Mouse (Mus musculus) frontal cortex, adult (tissue): ENCODE data around the gene Dnmbp.
"Not testable (repeated sequence)": the region's sequence is repeated elsewhere in the genome, so short reads cannot be mapped to it uniquely, and the experiment has no call there.

Experiments
- ATAC-seq: cut with Nextera tagmentation; 2 replicates; pipeline ENCODE4 v1.9.2; 2017; ENCODE audit warnings: mild to moderate bottlenecking, moderate library complexity, mixed read lengths; ENCODE audit not compliant: low TSS enrichment

The Dnmbp gene

DNA sequence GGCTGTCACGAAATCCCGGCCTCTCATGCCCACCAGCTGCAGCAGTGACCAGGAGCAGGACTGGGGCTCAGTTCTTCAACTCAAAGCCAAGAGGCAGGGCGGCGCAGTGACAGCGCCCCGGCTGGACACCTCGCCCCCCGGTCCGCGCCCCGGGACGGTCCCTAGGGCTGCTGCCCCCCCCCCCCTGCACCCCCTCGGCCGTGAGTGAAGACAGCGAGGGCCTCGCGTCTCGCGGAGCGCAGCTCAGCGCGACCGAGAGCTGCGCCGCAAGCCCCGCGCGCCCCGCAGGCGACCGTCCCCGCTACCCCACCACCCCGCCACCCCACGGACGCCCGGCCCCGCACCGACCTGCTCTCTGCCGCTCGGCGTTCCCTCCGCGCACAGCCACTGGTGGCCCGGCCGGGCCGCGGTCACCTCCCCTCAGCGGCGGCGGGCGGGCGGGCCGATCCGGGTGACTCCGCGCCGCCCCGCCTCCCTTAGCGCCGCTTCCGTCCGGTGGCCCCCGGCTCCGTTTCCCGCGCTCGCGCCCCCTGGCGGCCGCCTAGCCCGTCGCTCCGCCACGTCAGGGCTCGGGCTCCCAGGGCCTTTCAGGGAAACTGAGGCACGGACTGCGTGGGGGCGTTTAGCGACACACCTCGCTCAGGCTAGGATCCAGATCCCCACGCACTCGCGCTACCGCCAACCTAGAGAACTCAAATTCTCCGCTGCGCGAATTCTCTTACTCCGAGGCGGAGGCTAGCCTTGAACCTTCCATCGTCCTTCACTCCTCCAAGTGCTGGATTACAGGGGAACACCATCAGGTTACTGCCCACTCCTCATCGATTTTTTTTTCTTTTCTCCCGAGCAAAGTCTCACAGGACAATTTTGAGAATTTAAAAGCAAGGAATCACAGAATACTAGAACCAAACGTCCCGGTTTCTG lies at the start of gene Dnmbp:
TSS of gene Dnmbp (minus strand) at position 423 of the 921 bp plus-strand sequence.
- ATAC-seq = peak; percentile 86

DNA sequence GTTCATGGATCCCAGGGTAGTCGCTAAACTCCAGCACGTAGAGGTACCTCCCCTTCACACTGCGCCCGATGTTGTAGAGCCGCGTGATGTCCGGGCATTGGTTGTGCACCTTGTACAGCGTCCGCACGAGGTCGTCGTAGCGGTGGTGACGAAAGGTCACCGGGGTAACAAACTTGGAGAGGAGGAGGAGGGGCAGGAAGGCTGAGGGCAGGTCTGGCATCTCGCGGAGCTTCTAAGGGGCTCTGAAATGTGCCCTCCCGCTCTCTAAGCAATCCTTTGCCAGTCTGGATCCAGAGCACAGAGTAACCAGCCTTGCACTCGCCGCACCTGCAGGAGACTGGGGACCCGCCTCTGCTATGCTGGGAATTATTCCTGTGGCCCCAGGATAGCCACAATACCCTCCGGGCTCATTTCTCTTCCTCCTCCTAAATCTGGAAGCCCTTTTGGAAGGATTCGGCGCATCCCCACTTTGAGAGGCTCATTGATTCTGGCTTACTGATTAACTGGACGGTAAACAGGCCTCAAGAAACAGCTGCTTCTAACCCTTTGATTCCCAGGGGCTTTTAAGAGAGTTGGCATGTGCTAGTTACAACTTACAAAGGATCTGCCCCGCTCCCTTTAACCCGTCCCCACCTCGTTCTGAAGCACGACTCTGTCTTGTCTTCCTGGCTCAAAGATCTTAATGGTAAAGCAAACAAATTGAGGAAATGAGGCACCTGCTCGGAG lies 46.2 kb upstream of the Dnmbp start, which contains the start of gene Cpn1:
TSS of gene Cpn1 (minus strand) at position 488 of the 726 bp plus-strand sequence.
- ATAC-seq = no peak

DNA sequence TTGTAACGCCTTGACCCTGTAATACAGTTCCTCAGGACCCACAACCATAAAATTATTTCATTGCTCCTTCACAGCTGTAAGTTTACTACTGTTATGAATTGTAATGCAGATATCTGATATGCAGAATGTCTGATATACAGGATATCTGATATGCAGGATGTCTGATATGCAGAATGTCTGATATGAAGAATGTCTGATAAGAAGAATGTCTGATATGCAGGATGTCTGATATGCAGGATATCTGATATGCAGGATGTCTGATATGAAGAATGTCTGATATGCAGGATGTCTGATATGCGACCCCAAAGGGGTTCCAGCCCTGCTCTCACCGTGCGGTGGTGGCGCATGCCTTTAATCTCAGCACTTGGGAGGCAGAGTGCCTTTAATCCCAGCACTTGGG lies 42.0 kb upstream of the Dnmbp start:
- ATAC-seq = no peak

DNA sequence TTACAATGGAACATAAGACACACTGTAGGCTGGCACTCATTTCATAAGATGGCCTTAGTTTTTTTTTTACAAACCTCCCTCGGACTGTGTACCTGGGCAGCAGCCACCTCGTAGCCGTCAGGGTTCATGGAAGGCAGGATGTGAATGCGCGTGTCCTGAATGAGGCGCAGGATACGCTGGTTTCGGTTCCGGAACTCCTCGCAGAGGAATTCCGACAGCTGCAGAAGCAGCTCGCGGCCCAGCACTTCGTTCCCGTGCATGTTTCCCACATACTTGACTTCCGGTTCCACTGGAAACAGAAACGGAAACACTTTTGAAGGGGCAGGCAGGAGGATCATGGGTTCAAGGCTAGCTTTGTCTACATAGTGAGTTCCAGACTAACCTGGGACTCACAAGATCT lies 40.7 kb upstream of the Dnmbp start:
- no peak for ATAC-seq

DNA sequence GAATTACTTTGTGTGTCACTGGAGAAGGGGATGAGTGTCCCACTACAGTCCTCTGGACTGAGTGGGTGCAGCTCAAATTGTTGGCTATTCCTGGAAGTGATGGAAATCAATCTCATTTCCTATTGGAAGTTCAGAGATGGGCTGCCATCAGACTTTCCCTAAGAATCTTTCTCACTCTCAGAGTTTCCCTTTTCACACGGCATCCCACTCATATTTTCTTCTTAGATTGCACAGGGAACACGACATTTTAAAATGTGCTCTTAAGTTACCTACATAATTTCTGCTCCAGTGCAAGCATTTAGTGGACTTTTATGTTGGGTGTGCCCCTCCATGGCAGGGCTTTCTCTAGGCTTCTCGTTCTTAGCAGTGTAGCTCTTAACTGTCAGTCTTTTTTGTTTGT lies 37.8 kb upstream of the Dnmbp start:
- peak; percentile 78; the same call in 1 of the 2 replicates for ATAC-seq

DNA sequence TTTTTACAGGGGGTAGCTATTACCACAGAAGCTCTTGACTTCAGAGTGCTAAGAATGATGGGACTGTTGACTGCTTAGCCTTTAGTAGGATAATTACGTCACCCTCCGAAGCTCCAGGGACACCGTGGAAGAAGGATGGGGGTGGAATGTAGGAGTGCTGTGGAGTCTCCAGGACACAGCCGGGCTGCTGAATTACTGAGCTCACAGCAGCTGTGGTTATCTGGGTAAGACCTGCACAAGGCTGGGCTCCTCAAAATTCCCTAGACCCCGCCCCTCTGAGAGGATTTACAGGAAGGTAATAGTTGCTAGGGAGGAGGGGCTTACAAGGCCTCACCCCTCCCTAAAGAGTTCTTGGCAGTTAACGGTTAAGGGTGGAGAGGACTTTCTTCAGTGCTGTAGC lies 36.7 kb upstream of the Dnmbp start:
- peak; percentile 55; the same call in 1 of the 2 replicates for ATAC-seq

DNA sequence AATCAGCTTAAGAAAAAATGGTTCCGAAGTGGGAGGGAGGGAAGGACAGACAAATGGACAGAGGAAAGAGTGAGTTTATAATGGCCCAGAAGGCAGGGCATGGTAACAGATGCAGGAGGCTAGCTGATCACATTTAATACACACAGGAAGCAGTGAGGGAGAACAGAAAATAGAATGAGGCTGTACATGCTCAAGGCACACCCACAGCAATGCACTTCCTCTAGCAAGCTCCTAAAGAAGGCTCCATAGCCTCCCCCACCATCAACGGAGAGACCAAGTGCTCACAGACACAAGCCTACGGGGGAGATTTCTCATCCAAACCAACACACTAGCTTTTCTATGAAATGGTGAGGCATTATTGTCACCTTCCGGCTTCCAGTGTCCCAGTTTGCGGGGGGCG lies 34.2 kb upstream of the Dnmbp start:
- ATAC-seq = peak; percentile 56; the same call in 1 of the 2 replicates

DNA sequence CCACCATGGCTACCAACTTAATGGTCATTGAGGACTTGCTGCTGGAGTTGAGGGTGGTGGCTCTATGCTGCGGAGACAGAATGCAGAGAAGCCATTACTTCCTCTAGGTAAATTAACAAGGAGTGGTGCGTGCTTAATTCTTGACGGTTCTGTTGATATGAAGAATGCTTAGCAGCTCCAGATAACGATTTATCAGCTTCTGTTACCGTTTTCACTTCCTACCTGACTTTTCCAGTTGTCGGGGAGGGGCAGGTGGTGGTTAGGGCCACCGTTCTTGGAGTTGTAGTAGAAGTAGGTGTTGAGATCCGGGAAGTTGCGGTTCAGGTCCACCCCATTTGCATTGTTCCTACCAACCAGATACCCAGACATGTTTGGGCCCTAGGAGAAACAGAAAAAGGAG lies 33.7 kb upstream of the Dnmbp start:
- ATAC-seq = no peak

DNA sequence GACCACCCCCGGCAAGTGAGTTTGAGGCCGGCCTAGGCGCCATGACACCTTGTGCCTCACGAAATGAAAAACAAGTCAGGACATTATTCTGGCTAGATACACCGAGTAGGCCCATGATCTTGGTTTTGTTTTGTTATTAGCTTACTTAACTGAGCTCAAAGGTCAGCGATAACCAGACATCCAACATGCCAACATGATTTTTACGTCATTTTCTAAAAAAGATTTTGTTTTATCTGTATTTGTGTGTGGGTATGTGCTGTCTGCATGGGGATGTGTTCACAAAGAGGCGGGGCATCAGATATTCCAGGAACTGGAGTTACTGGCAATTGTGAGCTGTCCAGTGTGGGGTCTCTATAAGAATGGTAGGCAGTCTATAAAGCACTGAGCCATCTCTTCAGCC lies 32.1 kb upstream of the Dnmbp start:
- ATAC-seq = no peak

DNA sequence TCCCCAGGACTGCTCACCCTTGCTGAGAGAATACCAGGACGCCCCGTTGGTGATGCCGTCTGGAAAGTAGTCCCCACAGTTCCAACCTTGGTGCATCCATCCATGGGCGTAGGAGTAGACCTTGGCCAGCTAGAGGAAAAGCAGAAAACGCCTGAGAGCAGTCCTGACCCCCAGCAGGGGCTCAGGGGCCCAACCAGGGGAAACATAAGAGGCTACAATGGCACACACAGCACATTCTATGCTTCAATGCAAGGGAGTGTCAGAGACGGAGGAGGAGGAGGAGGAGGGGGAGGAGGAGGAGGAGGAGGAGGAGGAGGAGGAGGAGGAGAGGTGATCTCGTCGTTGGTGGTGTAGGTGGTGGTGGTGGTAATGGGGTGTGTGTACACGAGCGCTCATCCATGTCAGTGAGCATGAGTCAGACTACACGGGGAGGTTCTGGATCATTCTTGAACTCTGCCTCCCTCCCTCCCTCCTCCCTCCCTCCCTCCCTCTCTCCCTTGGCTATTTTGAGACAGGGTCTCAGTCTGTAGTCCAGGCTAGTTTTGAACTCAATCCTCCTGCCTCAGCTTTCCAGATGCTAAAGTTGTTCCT lies 28.5 kb upstream of the Dnmbp start:
- ATAC-seq = no peak

DNA sequence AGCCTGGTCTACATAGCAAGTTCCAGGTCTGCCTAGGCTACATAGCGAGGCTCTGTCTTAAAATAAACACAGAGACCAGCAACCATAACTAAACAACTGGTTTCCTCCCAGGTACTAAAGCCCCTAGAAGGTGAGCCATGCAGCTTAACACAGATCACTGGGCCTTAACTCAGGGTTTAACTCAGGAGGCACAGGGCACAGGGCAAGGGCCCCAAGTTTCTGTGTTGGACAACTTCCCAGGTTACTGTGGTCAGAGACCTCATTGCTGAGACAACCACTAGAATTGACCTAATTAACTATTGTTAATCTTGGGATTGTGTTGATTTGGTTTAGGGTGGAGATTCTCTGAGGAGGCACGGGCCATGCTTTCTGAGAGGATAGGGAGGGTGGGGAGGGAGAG lies 26.5 kb upstream of the Dnmbp start:
- no peak for ATAC-seq

DNA sequence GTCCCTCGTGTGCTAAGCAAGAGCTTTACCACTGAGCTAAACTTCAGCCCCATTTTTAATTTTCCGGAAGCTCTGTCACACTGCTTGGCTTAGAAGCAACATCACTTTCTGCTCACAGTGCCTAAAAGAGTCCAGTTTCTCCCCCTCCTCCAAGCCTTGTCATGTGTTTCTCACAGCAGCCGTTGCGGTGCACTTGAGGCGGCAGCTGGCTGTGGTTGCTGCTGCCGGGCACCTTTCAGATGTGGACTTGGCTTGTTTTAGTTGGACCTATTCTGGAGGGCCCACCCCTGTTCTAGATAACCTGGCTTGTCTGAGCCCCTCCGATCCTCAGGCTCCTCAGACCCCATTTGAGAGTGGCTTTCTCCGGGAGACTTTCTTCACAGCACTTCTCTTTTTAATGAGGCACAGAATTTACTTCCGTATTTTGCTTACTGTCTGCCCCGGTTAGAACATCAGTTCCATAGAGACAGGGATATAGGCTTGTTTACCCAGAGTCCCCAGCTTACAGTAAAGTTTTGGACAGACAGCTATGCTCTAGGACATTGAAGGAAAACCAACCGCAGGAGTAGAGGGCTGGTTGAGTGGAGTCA lies 25.6 kb upstream of the Dnmbp start:
- no peak for ATAC-seq

DNA sequence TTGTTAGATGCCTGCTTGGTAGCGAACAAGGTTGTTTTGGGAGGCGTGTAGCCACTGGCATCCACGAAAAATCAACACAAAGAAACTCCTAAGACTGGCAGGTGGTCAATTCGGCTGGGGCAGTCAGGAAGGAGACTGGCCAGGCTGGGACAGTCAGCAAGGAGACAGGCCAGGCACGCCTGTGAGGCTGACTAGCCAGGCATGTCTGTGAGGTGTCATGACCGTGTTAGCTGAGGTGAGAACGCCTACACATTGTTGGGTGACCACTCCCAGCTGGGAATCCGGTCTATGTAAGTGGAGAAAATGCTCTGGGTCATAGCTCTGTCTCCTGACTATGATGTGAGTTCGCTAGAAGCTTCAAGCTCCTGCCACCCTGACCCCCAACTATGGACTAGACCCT lies 22.8 kb upstream of the Dnmbp start:
- no peak for ATAC-seq

DNA sequence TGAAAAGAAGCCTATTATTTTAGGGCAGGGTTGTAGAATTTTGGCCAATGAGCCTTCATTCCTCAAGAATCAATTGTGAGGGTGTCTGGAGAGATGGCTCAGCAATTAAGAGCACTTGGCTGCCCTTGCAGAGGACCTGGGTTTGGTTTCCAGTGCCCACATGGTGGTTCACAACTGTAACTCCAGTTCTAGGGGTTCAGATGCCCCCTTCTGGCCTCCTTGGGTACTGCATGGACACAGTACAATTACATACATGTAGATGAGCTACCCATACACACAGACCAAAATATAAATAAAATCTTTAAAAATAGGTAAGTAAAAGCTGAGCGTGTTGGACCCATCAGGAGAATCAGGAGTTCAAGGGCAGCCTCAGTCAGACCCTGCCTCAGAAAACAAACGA lies 21.2 kb upstream of the Dnmbp start:
- no peak for ATAC-seq

DNA sequence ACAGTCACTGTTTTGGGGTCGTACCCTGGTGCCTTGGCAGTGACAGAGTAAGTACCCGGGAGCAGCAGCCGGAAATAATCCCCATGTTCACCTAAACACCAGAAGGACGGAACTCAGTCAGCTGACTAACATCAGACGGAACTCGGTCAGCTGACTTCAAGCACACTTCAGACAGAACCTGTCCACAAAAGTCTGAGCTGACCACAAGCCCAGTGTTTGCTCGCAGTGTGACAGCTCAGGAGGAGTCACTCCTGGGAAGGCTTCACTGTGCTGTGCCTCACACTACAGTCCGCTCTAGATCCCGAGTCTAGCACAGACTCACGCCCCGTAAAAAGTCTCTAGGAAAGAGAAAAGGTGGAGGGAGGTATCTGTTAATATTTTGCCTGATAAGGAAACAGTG lies 20.0 kb upstream of the Dnmbp start:
- ATAC-seq = no peak

DNA sequence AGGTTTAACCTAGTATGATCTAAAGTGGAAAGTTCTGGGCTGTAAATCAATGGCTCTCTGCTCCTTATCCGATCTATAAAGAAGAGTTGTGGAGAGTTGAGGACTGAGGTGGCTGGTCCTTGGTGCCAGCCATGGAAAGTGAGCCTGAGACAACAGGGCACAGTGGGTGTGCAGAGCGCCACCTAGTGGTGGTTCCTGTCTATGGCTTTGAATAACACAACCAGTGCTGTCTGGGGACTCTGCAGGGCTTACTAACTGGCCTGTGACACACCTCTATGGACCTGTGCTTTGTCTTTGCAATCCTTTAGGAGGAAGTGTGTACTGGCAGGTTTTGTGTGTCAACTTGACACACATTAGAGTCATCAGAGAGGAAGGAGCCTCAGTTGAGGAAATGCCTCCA lies 19.2 kb upstream of the Dnmbp start:
- ATAC-seq = peak; percentile 78

DNA sequence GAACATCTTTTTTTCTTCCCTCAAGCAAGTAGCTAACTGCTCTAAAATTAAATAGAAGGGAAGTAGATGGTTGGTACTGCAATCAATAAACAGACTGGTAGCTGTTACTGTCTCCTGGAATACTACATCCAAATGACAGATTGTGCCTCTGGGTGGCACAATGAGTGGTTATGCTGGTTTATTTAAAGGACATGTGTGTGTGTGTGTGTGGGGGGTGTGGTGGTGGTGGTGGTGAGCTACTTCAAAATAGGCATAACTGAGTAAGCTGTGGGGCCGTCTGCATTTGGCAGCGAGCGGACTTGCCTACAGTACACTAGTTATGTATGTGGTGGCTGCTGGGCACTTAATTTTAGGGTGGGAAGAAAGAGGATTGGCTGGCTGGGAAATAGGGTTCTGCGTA lies 17.9 kb upstream of the Dnmbp start:
- ATAC-seq = peak; percentile 92

DNA sequence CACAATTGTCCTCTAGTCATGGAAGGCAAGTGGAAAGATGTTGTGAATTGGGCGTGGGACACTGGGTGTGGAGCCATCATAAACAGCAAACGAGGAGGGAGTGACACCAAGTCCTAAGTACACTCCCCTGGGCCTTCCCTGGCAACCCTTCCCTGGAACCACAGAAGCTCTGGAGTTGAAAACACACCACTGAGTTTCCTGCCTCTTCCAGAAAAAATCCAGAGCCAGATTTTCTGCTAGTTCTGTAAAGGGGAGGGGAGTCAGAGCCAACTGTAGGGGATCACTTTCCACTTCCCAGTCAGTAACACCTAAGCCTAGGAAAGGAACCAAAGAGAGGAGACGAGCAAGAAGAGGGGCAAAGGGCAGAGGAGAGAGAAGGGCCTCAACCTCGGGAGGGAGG lies 17.4 kb upstream of the Dnmbp start:
- peak; percentile 44; the same call in 1 of the 2 replicates for ATAC-seq

DNA sequence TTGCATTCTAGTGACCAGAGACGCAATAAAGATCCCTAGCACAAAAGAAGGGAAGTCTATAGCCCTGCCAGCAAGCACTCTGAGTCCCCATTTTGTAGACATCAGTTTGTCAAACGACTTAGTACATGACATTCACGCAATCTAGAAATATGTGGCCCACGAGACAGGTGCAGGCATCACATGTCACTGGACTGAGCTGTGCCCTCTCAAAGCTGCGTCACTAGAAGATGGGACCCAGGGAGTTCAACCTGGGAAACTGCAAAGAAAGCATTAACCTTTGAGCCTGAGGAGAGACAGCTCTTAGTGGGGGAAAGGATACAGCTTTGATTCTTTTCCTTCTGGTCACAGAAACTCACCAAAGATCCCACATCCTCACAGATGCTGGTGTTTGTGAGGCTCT lies 15.3 kb upstream of the Dnmbp start:
- no peak for ATAC-seq

DNA sequence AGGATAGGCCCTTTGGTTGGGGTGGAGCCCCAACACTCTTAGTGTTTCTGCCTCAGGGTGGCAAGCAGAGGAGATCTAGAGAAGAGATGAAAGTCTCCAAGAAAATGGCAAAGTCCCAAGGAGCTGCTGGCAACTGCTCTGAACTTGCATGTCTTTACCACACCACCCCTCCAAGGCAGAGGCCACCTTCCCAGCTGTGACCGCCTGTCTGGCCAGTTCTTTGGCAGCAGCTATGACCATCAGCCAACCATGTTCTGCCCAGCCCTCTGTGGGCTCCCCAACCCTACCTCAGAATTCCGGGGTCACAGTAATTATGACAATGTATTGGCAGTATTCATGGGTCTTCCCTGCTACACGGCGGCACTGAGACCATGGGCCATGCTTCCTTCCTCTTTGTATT lies 14.9 kb upstream of the Dnmbp start:
- no peak for ATAC-seq

DNA sequence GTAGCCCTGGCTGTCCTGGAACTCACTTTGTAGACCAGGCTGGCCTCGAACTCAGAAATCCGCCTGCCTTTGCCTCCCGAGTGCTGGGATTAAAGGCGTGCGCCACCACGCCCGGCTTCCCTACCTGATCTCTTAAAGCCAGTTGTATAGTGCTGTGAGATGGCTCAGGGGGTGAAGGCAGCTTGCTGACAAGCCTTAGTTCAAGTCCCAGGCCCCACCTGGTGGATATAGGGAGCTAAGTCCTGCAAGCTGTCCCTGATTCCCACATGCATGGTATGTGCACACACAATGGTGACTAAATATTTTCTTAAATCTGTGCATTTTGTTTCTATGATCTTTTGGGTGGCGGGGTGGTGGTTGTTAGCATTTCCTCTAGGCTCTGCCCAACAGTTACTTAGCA lies 12.9 kb upstream of the Dnmbp start:
- not testable (repeated sequence) for ATAC-seq

DNA sequence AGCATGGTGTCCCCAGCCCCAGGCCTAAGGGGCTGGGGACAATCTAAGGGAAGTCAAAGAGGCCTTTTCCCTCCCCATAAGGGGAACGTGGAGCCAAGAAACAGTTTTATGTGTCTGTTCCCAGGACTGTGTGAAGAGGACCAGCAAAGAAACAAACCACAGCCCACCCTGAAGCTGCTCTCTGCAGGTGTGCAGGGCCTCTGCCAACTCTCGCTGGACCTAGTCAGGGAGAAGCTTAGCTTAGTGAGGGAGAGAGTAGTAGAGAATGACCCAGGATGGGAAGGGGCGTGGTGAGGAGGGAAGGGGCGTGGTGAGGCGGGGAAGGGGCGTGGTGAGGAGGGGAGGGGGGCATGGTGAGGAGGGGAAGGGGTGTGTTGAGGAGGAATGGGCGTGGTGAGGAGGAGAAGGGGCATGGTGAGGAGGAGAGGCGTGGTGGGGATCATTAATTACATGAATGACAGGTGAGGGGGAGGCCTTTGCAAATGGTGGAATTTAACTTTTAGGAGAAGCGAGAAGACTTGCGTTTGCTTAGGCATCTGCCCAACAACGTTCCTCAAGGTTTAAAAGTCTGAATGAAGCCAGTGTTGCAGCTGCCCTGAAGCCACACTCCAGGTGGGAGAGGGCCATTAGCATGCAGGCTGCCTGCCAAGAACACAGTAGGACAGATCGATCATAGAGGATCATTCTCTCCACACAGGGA lies 9.3 kb upstream of the Dnmbp start:
- no peak for ATAC-seq
